Mouse (Mus musculus) thymus, adult 18-20 months (tissue): ENCODE data around the gene Ric8a.

Experiments
- DNase-seq, 2 experiments: peaks; one replicate each; pipeline ENCODE4 v3.0.0; 2022; ENCODE audit warnings: mixed read lengths in 2 of 2

The Ric8a gene

GRCm38 (mm10) chr7:140894611-140895010, 37.9 kb downstream of the Ric8a start:
- no peak for DNase-seq

GRCm38 (mm10) chr7:140897863-140898262, 41.1 kb downstream of the Ric8a start:
- no peak for DNase-seq

GRCm38 (mm10) chr7:140899121-140899520, 42.4 kb downstream of the Ric8a start:
- DNase-seq: no peak

GRCm38 (mm10) chr7:140900220-140900619, 43.5 kb downstream of the Ric8a start, which contains the start of gene Cox8b:
TSS of gene Cox8b (minus strand) at chr7:140900446.
- DNase-seq: no peak

- no peak for DNase-seq
Observed at GRCm38 (mm10) chr7:140902036-140902875, 45.5 kb downstream of the Ric8a start.

- peak; percentile 44 to 46 for DNase-seq
Observed at GRCm38 (mm10) chr7:140903212-140903611, 46.5 kb downstream of the Ric8a start.

GRCm38 (mm10) chr7:140905642-140906081, 48.9 kb downstream of the Ric8a start:
- no peak for DNase-seq

GRCm38 (mm10) chr7:140907131-140907530, 50.4 kb downstream of the Ric8a start:
- no peak for DNase-seq

GRCm38 (mm10) chr7:140907697-140908096, 50.9 kb downstream of the Ric8a start:
- no peak for DNase-seq

GRCm38 (mm10) chr7:140908181-140908580, 51.4 kb downstream of the Ric8a start:
- no peak for DNase-seq

GRCm38 (mm10) chr7:140908634-140909107, 51.9 kb downstream of the Ric8a start:
- DNase-seq: peak; percentile 51 to 63

GRCm38 (mm10) chr7:140912293-140912692, 55.5 kb downstream of the Ric8a start:
- DNase-seq: no peak

- DNase-seq: no peak
Observed at GRCm38 (mm10) chr7:140912846-140913482, 56.2 kb downstream of the Ric8a start.
